Mouse (Mus musculus): ENCODE measurements at regions not wholly inside any gene's neighbourhood (a gene's known extent, or its start where the extent isn't known, plus 50 kb on each side); places are given as distances from the start of the nearest gene placed in this dataset.
"Not testable (repeated sequence)": the region's sequence is repeated elsewhere in the genome, so short reads cannot be mapped to it uniquely, and the experiment has no call there.

DNA sequence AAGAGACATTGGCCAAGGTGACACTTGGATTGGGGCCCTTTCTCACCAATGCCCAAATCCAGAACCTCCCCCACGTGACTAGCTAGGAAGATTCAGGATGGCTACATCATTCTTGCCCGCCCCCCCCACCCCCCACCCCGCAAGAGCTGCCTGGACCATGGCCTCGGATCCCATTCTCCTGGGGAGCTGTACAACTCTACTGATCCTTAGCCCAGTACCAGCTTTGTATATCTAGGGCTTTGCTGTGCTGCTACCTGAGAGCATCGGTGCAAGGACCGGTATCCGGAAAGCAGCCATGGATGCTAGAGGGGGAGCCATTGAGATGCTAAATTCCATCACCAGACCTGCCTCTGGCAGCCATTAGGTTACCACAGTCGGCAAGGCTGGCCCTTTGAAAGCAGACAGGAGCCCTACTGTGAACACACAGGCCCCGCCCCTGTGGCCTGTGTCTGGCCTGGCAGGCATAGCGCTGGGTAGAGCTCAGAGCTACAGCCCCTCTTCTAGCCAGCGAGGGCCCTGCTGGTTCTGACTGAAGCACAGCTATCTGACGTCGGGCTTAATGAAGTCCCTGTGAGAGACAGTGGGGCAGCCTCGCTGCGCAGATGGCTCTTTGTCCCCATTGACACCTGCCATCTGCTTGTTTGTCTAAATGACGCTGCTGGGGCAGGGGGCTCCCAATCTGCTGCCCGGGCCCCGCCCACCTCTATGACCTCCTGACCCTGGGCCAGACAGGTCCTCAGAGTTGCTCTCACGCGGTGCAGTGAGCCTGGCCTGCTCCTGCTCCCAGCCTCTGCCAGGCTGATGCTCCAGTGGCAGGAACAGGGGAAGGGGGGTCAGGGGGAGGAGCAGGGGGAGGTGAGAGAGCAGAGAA lies 128.9 kb downstream of the Dll1 start:
- DNase-seq: no peak

DNA sequence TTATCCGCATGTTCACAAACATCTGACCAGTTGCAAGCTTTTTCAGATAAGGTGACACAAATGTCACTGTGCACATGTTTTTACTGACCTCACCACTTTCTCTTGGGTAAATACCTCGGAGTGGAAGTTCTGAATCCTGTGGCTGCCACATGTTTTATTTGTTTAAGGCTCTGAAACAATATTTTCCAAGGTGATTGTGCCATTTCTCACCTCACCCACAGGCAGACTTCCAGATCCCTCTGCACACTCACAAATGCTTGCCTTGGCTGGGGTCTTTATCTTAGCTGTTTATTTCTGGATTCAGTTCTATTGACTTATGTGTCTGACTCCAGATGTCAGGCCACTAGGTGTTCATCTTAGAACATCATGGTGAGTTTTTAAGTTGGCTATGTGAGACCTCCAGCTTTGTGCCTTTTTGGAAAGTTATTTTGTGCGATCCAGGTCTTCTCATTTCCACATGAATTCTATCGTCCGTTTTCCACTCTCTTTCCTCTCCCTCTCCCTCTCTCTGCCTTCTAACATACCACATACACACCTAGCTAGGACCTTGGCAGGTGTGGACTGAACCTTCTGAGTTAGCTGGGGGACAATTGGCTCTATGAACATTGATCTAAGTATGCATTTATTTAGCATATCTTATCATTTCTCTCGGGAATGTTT lies 133.6 kb downstream of the Dll1 start:
- DNase-seq: no peak

DNA sequence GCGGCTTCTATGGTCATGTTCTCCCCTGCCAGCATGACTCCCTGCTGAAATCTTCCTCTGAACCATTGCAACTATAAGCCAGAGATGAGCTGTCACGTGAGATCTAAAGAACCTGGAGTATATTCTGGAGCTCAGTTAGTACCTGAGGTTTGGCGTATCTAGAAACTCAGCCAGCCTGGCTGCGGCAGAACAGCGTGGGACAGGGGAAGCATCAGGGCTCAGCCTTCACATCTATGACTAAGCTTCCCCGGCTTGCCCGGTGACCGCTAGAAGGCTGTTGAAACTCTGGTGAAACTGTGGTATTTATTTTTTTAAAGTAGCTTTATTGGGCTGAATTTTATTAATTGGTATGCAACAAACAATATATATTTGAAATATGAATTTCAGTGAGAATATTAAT lies 134.3 kb downstream of the Dll1 start:
- DNase-seq: peak; percentile 30

DNA sequence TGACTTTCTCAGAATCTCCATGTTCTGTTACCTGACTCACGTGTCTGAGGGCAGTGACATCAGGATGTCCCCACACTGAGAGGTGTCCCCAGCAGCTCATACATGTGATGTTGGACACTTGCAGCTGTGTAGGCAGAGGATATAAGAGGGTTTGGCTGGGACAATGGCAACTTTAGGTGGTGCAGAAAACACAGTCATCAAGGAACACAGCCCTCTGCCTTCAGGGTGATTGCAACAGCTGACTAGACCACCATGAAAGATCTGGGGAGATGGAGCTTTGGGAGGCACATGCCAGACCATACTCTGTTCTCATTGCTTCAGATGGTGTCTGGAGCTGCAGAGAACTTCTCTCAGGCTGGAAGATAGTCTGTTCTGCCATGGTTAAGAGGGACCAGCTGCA lies 135.2 kb downstream of the Dll1 start:
- DNase-seq: no peak

DNA sequence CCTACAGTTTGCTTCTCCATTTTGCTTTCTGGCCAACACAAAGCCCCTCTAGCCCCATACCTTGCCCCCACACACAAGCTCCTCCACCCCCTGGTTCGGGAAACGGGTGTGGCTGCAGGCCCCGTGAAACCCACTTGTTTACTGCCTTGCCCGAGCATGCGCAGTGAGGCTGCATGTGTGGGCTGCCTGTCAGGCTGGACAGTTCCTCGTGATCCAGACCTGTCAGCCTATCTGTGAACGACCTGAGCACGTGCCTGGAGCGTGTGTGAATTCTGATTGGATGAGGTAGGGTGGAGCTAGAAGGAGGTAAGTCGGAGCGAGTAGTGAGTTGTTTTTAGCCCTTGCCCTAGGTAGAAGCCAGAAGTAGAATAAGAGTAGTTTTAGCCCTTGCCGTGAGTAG lies 136.0 kb downstream of the Dll1 start:
- DNase-seq: not testable (repeated sequence)

DNA sequence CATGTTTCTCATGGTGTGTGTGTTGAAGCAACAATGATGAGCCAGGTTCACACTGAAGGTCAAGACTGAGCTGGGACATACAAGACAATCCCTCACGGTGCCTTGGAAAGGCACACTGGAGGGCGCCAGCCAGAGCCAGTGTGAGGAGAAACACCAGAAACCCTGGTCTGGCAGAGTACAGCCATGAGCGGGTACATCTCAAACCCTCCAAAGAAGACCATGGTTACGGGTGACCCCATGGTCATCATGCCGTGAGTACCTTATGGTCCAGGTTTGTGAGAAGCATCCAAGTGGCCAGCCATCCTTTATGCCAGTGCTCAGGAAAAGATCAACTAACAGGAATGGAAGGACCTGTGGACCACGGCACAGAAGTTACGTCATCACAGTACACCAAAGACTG lies 136.7 kb downstream of the Dll1 start:
- no peak for DNase-seq

DNA sequence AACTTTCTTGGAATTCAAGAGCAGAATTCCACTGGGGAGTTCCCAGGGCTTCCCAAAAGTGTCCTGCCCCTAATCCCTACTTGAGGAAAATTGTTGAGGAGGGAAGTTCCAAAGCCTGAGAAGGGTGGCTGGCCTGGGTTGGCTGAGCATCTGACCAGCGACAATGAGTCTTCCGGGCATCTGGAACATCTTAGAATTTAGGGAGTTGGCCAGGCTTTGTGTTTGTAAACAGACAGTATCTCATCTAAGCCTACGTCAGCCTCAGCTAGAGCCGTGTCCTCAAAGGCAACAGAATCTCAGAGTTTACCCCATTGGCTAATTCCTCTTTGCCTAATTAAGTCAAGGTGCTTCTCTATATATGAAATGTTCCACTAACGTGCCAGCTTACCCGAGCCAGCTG lies 141.6 kb downstream of the Dll1 start:
- no peak for DNase-seq

DNA sequence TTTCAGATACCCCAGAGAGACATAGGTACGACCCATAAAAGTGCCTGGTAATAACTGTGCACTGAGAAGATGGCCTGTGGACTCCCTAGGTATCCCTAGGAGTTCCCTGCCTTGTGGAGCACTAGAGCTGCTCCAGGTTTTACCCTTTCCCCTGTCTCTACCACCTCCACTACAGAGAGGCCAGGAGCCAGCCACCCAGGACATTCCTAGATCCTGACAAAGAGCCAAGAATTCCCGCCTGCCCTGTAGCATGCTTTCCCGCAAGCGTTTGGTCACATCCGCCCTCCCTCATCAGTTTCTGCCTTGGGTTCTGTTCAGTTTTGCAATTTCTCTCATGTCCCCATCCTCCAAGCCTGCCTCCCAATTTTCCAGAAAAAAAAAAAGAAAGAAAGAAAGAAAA lies 145.5 kb downstream of the Dll1 start:
- no peak for DNase-seq

DNA sequence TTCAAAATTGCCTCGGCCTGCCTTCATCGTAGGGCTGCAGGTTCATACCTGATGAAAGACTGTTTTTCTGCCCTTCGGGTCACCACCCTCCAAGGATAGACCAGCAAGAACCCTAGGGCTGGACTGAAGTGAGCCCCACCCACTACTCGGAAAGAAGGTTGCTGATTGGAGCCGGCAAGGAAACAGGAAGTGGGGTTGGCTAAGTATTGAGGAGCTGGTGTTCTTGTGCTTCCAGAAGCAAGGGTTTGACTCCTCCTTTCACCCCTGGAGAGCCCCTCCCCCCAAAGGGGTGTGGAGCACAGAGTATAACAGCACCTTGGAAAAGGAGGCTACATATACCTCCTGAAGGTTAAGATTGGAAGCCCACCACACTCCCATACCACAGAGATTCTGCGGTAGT lies 147.5 kb downstream of the Dll1 start:
- no peak for DNase-seq

DNA sequence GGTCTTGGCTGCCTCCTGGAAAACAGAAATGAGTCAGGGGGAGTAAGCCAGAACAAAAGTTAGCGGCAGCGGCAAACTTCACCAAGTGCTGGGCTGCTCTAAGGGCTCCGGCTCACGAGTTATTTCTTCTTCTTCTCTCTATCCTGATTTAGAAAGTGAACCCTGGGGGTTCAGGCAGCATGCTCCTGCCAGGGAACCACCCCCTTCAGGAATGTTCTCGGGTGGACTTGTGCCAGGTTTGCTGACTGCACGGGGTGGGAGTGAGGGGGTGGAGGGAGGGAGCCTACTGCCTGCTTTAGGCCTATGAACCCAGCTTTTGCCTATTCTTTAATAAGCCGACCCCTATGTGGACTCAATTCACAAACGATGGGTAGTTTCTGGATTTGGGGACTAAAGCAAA lies 148.6 kb downstream of the Dll1 start:
- DNase-seq: no peak

DNA sequence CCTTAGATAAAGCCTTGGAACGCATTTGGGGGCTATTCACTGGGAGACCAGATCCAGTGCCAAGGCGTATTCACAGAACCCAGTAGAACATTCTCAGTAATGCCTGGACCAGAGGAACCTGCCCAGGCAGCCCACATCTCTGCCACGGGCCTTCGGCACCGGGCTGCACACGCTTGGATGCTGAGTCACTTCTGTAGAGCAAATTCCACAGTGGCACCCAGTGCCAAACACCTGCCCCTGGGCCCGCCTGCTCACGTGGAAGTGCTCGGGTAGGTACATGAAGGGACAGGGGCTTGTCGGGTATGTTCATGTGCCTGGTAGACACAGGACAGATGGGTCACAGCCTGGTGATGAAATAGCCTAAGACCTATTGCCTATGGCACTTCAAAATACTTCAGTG lies 152.8 kb downstream of the Dll1 start:
- DNase-seq: no peak

DNA sequence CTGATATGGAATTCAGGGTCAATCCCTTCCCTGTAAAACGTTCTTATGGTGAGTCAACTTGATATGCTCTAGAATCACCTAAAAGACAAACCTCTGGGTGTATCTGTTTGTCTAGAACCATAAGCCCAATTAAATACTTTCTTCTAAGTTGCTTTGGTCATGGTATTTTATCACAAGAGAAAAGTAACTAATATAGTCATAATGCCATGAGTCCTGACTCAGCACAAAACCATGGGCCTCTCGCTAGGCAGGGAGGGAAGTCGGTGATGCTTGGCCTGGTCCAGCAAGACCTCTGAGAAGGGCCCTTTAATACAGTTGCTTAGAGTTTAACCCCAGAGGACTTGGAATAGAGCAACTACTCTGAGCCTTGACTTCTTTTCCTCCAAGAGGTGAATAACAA lies 153.7 kb downstream of the Dll1 start:
- DNase-seq: no peak

DNA sequence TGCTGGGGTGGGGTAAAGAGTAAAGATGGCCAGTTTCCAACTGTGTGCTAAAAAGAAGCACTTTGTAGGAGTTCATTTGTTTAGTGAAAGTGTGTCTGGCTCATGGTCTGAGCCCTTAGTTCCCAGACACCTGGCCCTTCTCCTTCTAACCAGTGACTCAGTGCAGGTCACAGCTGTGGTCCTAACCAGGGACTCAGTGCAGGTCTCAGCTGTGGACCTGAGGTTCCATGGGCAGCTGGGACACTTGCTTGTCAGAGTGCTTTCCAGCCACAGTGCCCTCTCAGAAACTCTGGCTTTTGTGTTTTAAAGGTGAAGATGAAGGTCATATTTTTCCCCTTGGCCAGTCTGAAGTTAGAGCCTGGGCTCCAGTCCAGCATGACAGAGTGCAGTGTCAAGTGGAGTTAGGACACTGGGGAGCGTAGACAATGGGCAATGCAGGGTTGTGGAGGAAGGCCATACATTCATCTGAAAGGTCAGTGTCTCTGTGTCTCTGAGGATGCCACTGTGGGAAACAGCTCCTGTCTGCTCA lies 162.5 kb downstream of the Dll1 start:
- DNase-seq: peak; percentile 72

DNA sequence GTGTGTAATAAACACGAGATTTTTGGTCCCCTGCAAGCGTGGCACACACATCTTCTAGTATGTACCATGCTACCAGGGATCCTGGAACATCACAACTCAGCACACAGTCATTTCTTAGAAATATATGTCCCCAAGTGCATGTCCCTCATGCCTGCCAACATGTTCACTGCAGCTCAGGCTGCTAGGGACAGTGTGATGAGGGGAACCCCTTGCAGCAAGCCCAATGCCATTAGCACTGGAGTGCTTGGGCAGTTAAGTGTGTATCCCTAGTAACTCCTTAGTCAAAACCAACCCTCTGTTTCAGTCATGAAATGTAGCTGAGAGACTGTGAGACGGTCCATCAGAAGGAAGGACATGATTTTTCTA lies 167.5 kb upstream of the Gm3448 start:
- no peak for DNase-seq

DNA sequence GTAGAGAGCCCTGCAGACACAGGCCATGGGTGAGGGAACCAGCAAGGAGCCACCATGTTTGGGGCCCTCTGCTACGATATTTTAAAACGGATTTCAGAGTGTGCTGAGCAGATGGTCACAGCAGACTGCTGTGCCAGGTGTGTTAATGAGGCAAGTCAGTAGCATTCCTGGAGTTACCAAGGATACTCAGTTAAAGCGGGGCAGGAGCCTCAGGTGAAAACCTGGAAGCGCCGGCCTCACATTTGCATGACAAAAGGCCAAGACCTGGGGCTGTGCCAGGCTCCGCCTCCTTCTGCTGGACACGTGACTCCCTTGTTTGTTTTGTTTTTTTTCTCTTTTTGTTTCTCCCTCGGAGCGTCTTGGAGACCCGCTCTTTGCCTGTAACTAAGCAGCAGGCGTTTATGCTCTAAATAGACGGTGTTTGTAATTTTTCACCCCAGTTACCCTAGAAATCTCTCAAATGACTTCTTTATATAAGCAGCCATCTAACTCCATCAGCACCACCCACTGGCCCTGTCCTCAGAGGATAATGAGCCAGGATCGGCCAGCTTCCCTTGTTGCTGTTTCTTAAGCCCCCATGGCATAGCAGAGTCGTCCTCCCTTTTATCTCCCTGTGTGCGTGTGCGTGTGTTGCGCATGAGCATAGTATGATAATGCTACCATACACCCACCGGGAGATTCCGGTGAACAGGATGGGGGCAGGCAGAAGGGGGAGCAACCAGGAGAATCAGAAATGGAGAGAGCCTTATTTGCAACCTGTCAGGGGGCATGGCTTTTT lies 166.9 kb upstream of the Gm3448 start:
- peak; percentile 61 for DNase-seq

DNA sequence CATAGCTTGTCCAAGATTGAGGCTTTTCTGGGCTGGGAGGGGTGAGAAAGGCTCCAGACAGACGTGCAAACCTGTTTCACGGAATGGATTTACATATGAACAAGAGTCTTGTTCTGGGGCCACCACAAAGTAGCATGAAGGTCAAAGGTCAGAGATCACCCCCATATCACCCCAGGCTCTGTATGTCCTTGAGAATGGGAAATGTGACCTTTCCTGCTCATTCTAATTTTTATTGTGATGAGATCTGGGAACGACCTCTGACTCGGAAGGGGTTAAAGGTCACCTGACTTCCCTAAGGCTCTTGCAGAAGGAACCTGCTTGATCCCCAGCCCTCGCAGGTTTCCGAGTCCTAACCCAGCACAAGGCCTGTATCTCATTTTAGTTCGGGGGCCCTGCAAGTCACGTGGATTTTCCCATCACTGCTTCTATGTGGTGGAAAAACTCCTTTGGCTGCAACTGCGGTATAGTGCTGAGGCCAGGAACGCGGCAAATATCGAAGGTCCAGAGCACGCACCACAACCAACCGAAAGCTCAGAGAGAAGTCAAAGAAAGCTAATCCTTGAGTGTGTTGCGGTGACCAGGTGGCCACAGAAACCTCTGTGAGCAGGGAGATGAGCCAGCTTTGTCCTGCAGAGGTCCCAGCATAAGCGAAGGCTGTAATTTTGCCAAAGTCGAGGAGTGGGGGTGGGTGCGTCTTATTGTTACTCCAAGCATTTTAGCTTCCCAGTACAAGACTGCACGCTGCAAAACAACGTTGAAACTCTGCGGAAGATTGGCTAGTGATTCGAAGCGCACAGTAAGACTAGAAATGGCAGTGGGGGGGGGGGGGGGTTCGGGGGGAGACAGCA lies 166.1 kb upstream of the Gm3448 start:
- DNase-seq: no peak

DNA sequence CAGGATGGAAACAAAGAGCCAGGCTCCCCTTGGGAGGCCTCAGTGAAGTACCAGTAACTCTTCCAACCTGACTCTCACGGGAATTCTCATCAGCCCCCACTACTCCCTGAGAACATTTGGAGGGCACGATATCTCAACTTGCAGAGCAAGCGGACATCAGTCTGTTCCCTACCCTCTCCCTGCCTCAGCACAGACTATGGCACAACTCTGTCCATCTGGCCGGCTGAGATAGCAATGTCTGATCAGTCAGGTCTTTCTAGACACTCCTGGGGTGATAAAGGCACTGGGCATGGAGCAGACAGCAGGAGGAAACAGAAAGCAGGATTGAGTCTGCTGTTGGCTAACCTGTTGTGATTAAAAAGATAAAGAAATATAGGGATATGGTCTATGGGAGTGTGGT lies 164.5 kb upstream of the Gm3448 start:
- no peak for DNase-seq

DNA sequence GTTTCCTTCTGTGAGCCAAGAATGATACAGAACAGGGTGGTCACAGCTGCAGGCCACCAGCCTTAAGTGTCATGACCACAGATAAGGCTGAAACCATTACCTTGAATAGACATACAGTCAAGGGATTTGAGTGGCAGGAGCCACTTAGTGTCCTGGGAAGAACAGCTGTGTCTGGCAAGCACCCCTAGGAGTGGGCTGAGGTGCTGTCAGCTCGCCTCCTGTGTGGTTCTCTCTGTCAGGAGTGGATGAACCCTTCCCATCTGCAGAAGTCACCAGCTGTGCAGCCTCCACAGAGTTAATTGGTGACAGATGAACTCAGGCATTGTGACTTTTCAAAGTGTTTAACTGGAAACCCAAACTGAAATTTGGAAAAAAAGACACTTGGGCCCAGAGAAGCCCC lies 163.2 kb upstream of the Gm3448 start:
- no peak for DNase-seq

DNA sequence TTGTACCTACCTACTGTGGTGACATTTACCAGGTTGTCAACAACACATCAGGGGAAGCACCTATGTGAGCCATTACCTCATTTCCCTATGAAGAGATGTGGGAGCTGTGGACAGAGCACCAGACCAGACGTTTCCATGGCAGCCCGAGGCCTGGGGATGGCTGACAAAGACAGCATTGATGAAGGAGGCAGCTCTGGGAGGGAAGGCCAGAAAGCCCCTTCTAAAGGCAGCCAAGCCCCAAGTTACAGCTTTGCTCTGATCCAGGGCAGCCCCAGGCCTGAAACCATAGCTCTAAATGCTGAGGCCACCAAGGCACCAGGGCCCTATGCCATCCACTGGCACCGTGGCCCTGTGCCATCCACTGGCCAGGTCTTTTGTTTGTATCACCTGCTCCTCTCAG lies 157.9 kb upstream of the Gm3448 start:
- no peak for DNase-seq

DNA sequence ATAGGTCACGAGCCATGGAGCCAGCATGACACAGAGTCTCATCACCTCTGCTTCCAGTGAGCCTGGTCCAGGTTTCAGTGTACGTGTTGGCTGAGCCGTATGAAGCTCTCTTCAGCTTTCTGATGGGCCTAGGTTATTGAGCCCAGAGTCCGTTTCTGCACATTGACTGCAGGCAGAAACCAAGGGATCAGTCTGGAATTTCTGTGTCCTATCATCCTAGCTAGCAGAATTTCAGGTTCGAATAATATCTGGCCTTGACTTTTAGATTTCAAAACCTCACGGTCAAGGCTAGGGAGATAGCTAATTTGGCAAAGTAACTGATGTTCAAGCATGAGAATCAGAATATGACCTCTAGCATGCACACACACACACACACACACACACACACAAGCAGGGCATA lies 156.0 kb upstream of the Gm3448 start:
- DNase-seq: peak; percentile 54

DNA sequence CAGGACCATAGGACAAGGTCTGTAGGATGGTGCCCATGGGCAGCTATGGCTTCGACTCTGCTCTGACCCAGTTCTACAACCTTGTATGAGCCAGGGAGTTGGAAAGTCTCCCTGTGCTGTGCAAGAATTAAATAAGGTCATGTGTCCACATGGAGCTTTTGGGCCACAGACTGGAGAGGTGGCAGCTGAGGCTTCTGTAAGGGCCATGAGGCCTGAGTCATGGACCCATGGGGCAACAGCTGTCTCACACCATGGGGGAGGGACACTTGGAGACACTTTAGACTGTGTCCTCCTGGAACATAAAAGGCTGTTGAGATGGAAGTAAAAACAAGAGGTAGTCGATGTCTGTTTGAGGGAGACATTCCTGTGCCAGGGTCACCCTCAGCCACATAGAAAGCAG lies 154.5 kb upstream of the Gm3448 start:
- peak; percentile 76 for DNase-seq

DNA sequence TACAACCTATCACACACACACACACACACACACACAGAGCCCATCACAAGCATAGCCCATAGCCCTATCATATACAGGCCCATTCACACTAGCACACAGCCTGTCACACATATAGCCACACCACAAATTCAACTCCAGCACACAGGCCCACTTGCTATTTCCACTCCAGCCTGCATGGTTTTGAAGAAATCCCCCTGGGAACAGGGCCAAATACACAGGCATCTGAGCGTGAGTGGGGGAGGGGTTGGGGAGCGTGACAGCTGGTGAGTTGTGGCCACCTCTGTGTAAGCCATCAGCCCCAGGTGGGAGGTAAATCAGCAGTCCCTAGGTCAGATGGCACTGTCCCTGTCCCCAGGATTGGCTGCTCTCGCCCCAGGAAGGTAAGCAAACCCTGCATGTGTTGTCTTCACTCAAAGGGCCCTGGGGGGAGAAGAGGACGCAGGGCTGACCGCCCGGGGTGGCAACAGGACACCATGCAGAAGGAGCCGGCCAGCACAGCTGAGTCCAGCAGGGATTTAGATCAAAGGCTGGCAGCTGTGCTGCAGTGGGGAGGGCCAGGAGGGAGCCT lies 153.6 kb upstream of the Gm3448 start:
- no peak for DNase-seq

Data from adrenal gland, adult 2 months (tissue).